Mouse (Mus musculus) testis, adult 2 months (tissue): ENCODE data around the gene Zan.

Source experiments
- CTCF ChIP-seq: fragments of 200-500 bp; IDR thresholded peaks from 2 replicates; pipeline ENCODE4 v1.5.1; 2012; ENCODE audit warnings: low read depth, mild to moderate bottlenecking, inconsistent platforms, low read length, moderate library complexity; ENCODE audit not compliant: control insufficient read depth, insufficient read depth, insufficient replicate concordance
- POLR2A ChIP-seq: fragments of 200-500 bp; IDR thresholded peaks from 2 replicates; pipeline ENCODE4 v1.6.1; 2012; ENCODE audit warnings: low read depth, mild to moderate bottlenecking, inconsistent platforms, low read length, moderate library complexity; ENCODE audit not compliant: control insufficient read depth

- TF ChIP-seq CTCF (peak; percentile 77; the same call in 1 of the 2 replicates), POLR2A (no peak; the same call in none of the 2 replicates)
These were observed 25.8 kb upstream of the Zan start for GRCm38 (mm10) chr5:137502667-137503110.
